Mouse (Mus musculus) frontal cortex, adult (tissue): ENCODE results near the gene Gtf2b.

Experiments used
- ATAC-seq: cut with Nextera tagmentation; 2 replicates; pipeline ENCODE4 v1.9.2; 2017; ENCODE audit warnings: mild to moderate bottlenecking, moderate library complexity, mixed read lengths; ENCODE audit not compliant: low TSS enrichment

The Gtf2b gene

GRCm38 (mm10) chr3:142764995-142765777, at the start of gene Gtf2b:
Gene Gtf2b, plus strand, starts transcription at chr3:142765045.
- peak; percentile 90 for ATAC-seq

- ATAC-seq = no peak
These were observed 39.4 kb upstream of the Gtf2b start for GRCm38 (mm10) chr3:142725481-142725880.

- no peak for ATAC-seq
These were observed 38.7 kb upstream of the Gtf2b start for GRCm38 (mm10) chr3:142725969-142726672.

- ATAC-seq = no peak
These were observed 30.6 kb upstream of the Gtf2b start for GRCm38 (mm10) chr3:142734291-142734690.

GRCm38 (mm10) chr3:142740896-142741295, 23.9 kb upstream of the Gtf2b start:
- ATAC-seq = peak; percentile 92

GRCm38 (mm10) chr3:142743973-142744898, 20.6 kb upstream of the Gtf2b start:
- ATAC-seq = no peak

GRCm38 (mm10) chr3:142745076-142745475, 19.8 kb upstream of the Gtf2b start:
- ATAC-seq = no peak

GRCm38 (mm10) chr3:142747673-142748072, 17.2 kb upstream of the Gtf2b start:
- no peak for ATAC-seq

GRCm38 (mm10) chr3:142749131-142749530, 15.7 kb upstream of the Gtf2b start:
- peak; percentile 78 for ATAC-seq

GRCm38 (mm10) chr3:142755132-142755867, 9.5 kb upstream of the Gtf2b start:
- peak; percentile 94 for ATAC-seq

GRCm38 (mm10) chr3:142757841-142758240, 7.0 kb upstream of the Gtf2b start:
- no peak for ATAC-seq

- ATAC-seq = no peak
These were observed 6.3 kb upstream of the Gtf2b start for GRCm38 (mm10) chr3:142758593-142758992.

GRCm38 (mm10) chr3:142760356-142760755, 4.5 kb upstream of the Gtf2b start:
- no peak for ATAC-seq

GRCm38 (mm10) chr3:142765778-142766165, 927 bp downstream of the Gtf2b start:
- ATAC-seq = no peak

GRCm38 (mm10) chr3:142768498-142768897, 3.7 kb downstream of the Gtf2b start:
- no peak for ATAC-seq

- ATAC-seq = no peak
These were observed 5.7 kb downstream of the Gtf2b start for GRCm38 (mm10) chr3:142770518-142770917.

GRCm38 (mm10) chr3:142773538-142774191, 8.8 kb downstream of the Gtf2b start:
- peak; percentile 51; the same call in 1 of the 2 replicates for ATAC-seq

GRCm38 (mm10) chr3:142777227-142777626, 12.4 kb downstream of the Gtf2b start:
- ATAC-seq = no peak

- ATAC-seq = no peak
These were observed 21.7 kb downstream of the Gtf2b start for GRCm38 (mm10) chr3:142786423-142787072.

- ATAC-seq = peak; percentile 58
These were observed 30.7 kb downstream of the Gtf2b start for GRCm38 (mm10) chr3:142795587-142795986.
